Mouse (Mus musculus): ENCODE data around the gene Tril.

The Tril gene

DNA sequence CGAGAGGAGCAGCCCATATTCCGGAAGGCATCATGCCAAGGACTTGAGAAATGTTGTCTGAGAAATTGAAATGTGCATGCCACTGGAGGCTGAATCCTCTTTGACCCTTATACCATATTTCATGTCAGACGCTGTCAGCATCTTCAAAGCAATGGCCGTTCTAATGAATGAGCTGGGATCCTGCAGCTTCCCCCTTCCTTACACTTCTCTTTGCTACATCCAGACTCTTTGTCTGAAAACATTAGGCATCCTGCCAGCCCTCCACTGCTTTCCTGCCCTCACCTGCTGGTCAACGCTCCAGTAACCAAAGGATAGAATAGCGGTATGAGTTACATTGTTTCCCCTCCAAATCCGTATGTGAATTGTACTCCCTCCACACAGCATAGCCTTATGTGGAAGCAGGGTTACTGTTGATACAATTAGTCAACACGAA, 14.0 kb downstream of the Tril start:
- no peak for DNase-seq (ENCODE audit: low read depth, low spot score)

DNA sequence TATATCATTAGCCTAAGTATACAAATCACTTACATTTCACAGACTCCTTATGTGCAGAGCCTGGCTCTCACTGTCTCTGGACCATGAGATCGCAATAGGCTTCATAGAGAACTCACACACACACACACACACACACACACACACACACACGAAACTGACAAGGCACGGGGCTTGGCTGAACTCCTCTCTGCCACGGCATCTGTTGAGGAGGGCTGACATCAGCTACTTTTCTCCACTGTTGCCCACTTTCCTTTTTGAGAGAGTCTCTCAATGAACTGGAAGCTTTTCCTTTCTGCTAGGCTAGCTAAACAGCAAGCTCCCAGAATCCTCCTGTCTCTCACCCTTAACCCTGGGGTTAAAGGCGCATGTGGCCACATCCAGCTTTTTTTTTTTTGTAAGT, 14.6 kb downstream of the Tril start:
- DNase-seq (ENCODE audit: low read depth, low spot score), result no peak

DNA sequence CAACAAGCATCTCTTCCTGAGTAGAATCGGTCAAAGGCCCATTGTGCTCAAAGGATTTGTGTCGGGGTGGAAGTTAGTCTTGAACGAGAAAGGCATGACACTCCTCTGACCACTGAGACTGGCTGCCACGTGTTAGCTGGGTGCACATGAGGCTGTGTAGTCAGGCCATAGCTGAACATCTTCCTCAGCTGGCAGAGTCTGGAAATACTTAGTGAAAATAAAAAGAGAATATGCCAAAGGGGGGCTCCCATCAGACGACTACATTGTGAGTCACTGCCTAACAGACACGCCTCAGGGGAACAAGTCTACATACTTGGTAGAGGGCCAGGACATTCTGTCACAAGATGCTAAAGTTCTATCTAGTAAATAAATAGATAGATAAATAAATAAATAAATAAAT, 16.5 kb downstream of the Tril start:
- DNase-seq (ENCODE audit: low read depth, low spot score), result no peak

- no peak for DNase-seq (ENCODE audit: low read depth, low spot score)
Measured at GRCm38 (mm10) chr6:53803551-53803950, 17.1 kb downstream of the Tril start.

DNA sequence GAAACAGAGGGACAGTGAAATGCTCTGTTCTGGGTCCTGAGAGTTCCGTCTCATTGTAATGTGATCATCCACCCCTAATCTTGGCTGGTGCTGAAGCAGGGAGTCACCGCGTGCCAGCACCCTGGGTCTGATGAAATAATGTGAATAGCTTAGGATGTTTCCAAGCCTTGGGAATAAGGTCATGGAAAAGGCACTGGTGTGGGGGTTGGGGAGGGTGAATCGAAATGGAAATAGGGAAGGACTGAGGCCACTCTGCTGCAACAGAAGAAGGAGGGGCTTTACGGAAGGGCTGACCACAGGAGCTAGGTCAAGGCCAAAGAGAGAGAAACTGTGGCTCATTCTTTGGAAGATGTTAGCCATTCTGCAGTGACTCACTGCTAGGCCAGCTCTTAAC, 18.7 kb downstream of the Tril start:
- DNase-seq (ENCODE audit: low read depth, low spot score), result no peak

- DNase-seq (ENCODE audit: low read depth, low spot score), result no peak
Measured at GRCm38 (mm10) chr6:53801269-53801892, 19.2 kb downstream of the Tril start.

- no peak for DNase-seq (ENCODE audit: low read depth, low spot score)
Measured at GRCm38 (mm10) chr6:53798865-53799264, 21.8 kb downstream of the Tril start.

GRCm38 (mm10) chr6:53796835-53797234, 23.8 kb downstream of the Tril start:
- no peak for DNase-seq (ENCODE audit: low read depth, low spot score)

DNA sequence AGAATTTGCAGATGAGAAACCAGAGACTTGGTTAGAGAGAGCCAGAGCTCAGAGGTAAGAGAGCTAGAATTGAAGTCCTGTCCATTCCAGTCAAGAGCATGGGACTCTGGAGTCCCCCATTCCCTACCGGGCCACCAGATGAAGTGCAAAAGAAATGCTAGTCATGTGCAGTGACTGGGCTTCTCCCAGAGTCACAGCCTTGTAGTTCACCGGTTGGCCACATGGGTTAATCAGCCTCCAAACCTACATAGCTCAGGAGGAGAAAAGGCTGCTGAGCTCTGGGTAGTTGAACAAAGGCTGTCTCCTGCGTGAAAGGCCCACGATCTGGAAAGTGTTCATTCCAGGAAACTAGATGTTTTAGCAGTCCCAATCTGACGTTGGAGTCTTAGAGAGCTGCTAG, 24.8 kb downstream of the Tril start:
- no peak for DNase-seq (ENCODE audit: low read depth, low spot score)

GRCm38 (mm10) chr6:53795078-53795477, 25.6 kb downstream of the Tril start:
- DNase-seq (ENCODE audit: low read depth, low spot score), result no peak

- DNase-seq (ENCODE audit: low read depth, low spot score), result peak; percentile 66
Measured at GRCm38 (mm10) chr6:53794323-53794971, 26.2 kb downstream of the Tril start.

DNA sequence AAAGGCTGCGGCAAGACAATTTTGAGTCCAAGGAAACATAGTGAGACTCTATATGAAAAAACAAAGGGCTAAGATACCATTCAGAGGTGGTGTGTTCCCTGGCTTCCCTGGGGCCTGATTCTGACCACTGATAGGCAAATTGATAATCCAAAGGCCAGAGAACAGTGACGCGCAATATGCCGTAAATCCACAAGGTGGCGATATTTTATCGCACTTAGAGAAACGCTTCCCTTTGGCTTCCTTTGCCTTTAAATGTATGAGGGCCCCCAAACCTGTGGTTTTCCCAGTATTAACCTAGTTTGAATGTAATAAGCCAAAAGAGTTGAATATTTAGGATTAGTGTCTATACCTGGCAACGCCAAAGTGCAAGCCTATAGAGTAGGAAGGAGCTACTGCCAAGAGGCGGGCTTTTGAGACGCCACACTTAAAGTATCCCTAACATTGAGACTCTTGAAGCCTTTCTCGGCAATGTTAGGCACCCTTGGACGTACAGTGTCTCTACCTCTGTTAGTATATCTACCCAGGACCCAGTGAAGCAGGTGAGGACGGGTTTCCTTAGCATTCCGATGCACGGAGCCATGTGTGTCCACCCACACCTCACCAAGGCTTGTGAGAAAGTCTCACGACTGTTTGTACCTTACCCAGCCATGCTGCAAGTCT, 37.6 kb downstream of the Tril start:
- DNase-seq (ENCODE audit: low read depth, low spot score), result no peak

DNA sequence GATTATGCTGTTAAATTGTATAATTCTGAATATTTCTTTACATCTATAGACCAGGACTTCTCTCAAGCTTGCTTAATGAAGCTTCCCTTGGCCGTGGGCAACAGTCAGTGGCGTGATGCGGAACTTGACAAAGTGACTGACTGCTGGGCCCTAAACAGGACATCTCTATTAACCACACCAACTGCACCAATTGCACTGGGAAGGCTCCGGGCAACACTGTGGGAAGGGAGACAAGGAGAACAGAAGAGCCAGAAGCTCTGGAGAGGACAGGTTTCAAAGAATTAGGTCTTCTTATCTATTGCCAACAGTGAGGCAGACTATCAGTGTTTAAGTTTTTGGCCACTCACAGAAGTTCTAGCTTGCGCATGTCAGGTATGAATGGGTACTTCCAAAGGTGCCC, 38.4 kb downstream of the Tril start:
- DNase-seq (ENCODE audit: low read depth, low spot score), result no peak

- DNase-seq (ENCODE audit: low read depth, low spot score), result no peak
Measured at GRCm38 (mm10) chr6:53781171-53781570, 39.5 kb downstream of the Tril start.

DNA sequence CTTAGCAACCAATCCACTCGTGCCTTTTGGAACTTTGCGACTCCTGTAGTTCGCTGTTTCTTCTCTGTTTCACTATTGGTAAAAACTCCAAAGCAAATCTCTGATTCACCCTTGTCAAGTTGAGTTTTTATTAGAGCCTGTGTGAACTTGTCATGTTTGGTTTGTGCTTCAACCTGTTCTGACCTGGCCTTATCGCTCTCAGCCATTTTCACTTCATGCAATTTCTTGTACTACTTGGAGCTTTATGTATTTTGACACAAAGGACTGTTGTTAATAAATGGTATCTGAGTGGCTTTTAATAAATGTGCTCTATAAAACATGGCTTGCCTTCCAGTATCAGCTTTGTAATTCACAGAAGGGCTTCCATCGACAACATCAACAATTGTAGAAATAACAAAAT, 40.6 kb downstream of the Tril start:
- DNase-seq (ENCODE audit: low read depth, low spot score), result no peak

DNA sequence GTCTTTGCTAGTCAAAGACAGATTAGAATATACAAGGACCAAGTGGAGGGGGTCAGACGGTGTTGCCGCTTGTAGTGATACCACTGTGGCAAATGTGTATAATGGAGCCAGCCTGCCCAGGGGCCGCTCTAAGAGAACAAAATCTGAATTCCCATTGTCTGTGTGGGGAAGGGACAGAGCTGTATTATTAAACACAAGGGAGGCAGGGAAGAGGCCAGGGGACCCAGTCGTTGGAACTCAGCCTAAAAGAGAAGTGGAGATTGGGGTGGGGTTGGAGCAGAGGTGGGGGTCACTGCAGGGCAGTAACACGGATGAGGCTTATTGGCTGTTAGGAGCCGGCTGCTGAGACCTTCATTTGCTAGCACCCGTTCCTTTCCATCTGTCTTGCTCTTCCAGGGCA, 41.1 kb downstream of the Tril start:
- no peak for DNase-seq (ENCODE audit: low read depth, low spot score)

DNA sequence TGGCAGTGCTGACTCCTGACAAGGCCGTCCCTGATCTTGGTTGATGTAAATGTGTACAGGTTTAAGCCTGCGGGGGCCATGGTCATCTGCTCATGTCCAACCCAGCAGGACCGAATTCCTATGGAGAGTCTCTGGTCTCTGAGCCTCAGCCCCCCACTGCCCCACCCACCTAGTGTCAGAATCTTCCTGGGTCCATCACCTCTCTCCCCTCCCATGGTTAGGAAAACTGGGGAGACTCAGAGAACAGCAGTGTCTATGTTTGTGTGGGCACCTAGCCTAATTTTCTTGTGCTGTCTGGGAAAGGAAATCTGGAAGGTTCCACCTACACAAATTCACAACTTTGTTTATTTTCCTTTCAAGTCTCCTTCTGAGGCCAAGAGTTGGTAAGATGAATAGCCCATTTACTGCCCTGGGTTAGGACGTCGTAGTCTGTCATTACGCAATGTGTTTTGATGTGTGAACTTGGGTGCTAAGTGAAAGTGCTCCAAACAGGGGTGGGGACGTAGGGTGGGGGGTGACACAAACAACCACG, 42.1 kb downstream of the Tril start:
- no peak for DNase-seq (ENCODE audit: low read depth, low spot score)

- no peak for DNase-seq (ENCODE audit: low read depth, low spot score)
Measured at GRCm38 (mm10) chr6:53768275-53768674, 52.4 kb downstream of the Tril start.

DNA sequence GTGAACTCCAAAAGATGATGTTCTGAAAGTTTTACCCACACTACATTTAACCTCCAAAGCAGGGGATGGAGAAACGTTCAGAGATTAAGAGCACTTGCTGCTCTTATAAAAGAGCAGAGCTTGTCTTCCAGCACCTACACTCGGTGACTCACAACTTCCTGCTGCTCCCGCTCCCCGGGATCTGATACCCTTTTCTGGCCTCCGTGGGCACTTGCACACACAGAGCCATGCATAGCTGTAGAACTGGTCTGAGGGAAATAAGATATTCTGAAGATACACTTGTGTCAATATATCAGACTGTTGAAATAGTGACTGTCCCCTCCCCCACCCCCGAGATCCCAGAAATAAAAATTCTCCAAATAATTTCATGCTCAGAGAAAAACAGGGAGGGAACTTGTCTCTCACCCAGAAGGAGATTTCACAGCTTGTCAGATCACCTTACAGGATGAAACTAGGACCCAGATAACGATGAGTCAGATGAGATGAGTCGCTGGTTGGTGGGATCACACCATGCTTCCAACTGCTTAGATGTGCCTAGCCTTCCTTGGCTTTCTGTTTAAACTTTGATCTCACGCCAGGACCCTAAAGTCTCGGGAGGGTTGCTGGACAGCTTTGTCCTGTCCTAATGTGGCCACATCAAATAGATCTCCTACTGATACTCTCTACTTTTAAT, 54.3 kb downstream of the Tril start:
- no peak for DNase-seq (ENCODE audit: low read depth, low spot score)

- no peak for DNase-seq (ENCODE audit: low read depth, low spot score)
Measured at GRCm38 (mm10) chr6:53765731-53766130, 54.9 kb downstream of the Tril start.
